Mouse (Mus musculus) gastrocnemius, postnatal 36 days (tissue): Measurements from ENCODE around the gene Tescl. TPM values are rescaled to one million over a fixed set of nuclear protein-coding genes. Genes with fewer than 3 reads are reported as not detected.
A peak's percentile ranks its signal among the peaks of the same experiment; 100 is the strongest.

Experiments used
- DNase-seq, 2 experiments: peaks; one replicate each; pipeline ENCODE4 v3.0.0; 2022
- intact Hi-C: fragments of 180-260 bp; cut with DNase I; formaldehyde crosslinking; loops from one replicate; pipeline ENCODE4 v1.15.1; 2025
- total RNA-seq, 2 experiments: library from RNA; stranded (reverse); gene quantifications; 2 replicates each; pipeline ENCODE4 v1.2.3; 2021

Tescl gene
- total RNA-seq, 2 experiments from 2014 or later, result not detected

GRCm38 (mm10) chr7:24365258-24366014 lies 31.7 kb upstream of the Tescl start:
- intact Hi-C loops, result loop anchor here (2.0 kb wide), 1 partner anchor 41 kb away; no protein-coding TSS in a partner anchor
- no peak for DNase-seq

- peak; percentile 74 for DNase-seq
- intact Hi-C loops, result loop anchor here (2.0 kb wide), 1 partner anchor 42 kb away; no protein-coding TSS in a partner anchor
Observed at GRCm38 (mm10) chr7:24364827-24365226, 31.1 kb upstream of the Tescl start.

DNA sequence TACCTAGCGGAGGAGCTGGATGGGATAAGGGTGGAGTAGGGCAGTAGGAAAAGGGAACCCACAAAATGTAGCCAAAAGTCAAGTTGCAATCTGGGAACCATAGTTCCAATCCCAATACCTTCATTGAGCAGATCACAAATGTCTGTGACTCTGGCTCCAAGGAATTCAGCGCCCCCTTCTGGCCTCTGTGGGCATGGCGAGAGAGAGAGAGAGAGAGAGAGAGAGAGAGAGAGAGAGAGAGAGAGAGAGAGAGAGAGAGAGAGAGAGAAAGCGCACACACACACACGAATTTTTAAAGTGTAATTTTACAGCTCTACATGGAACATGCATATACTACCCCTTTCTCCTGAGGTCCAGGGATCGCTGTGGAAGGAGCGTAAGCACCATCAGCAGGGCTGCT lies 29.5 kb upstream of the Tescl start:
- DNase-seq, result no peak
- intact Hi-C loops, result no loop called here

GRCm38 (mm10) chr7:24361001-24361400 lies 27.3 kb upstream of the Tescl start:
- DNase-seq, result no peak
- intact Hi-C loops, result no loop called here

DNA sequence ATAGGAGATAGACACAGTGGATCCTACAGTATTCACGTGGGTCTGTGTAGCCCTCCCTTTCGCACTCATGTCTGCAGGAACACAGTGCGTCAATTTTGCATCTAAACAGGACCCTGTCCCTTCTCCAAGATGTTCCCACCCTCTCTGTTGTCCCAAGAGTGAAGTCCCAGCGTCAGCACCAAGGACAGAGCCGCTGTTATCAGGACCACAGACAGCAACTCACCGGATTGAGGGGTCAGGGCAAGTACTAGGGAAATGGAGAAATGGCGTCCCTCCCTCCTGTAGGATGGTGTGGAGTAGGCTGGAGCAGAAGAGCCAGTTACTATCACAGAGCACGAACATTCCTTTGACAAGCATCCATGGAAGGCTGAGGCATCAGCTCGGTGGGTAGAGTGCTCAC lies 25.5 kb upstream of the Tescl start:
- intact Hi-C loops, result no loop called here
- DNase-seq, result no peak

GRCm38 (mm10) chr7:24357899-24358298 lies 24.2 kb upstream of the Tescl start:
- no peak for DNase-seq
- intact Hi-C loops, result no loop called here

DNA sequence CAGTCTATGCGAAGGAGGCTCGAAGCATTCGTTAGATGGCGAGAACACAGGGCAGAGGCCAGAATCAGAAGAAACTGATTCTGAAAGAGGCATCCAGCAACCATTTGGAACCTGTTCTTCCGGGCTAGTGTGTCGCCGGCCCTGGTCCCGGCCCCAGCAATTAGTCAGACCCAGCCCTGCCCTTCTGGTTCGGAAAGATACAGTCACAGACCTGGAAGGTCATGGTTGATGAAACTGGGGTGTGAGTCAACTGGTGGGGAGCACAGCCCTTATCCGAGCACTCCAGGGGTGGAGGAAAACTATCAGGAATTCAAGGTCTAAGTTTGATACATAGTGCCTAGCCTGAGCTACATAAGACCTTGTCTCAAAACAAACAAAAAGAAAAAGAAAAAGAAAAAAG lies 22.3 kb upstream of the Tescl start:
- intact Hi-C loops, result no loop called here
- DNase-seq, result no peak

- intact Hi-C loops, result no loop called here
- no peak for DNase-seq
Observed at GRCm38 (mm10) chr7:24355646-24356045, 21.9 kb upstream of the Tescl start.

GRCm38 (mm10) chr7:24348896-24349295 lies 15.2 kb upstream of the Tescl start, which contains the start of gene Lypd5:
Gene Lypd5, plus strand, starts transcription at chr7:24349196.
- intact Hi-C loops, result no loop called here
- DNase-seq, result no peak

DNA sequence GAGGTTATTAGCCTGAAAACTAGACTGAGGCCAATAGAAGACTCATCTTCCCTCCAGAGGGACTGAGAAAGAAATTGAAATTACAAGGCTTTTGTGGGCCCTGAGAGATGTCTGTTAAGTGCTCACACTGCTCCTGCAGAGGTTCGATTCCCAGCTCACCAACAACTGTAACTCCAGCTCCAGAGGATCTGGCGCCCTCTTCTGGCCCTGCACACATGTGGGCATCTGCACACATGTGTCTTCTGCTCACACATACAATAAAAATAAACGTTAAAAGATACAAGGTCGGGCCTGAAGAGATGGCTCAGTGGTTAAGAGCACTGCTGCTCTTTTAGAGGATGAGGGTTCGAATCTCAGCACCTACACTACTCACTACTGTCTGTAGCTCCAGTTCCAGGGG lies 12.7 kb upstream of the Tescl start:
- intact Hi-C loops, result no loop called here
- DNase-seq, result no peak

- intact Hi-C loops, result no loop called here
- DNase-seq, result no peak
Observed at GRCm38 (mm10) chr7:24343701-24344272, 10.1 kb upstream of the Tescl start.

- intact Hi-C loops, result no loop called here
Observed at GRCm38 (mm10) chr7:24338241-24338640, 4.5 kb upstream of the Tescl start.

DNA sequence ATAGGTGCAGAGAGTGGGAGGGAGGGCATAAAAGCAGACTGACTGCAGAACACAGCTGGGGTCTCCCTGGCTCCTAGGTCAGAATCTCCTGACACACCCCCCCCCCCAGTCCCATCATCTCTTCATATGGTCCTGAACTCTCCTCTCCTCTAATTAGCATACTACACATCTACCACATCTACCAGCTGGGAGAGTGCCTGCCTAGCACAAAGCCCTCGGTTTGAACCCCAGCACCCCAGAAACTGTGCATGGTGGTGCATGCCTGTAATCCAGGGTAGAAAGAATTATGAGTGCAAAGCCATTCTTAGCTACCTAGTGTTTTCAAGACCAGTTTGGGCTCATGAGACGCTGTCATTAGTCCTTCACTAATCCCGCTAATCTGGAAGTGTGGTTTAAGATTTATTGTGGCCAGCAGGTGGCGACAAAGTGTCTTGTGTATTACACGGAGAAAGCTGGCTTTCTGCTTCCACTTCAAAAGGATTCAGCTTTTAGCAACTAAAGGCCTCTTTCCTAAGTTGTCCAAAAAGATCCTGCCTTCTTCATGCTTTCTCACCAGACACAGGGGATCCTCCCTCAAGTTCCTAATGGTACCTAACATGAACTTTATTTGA lies 2.1 kb upstream of the Tescl start:
- intact Hi-C loops, result no loop called here
- DNase-seq, result peak; percentile 21 to 46

More at GRCm38 (mm10) chr7:24338241-24338640, 4.5 kb upstream of the Tescl start:
- DNase-seq, result no peak

DNA sequence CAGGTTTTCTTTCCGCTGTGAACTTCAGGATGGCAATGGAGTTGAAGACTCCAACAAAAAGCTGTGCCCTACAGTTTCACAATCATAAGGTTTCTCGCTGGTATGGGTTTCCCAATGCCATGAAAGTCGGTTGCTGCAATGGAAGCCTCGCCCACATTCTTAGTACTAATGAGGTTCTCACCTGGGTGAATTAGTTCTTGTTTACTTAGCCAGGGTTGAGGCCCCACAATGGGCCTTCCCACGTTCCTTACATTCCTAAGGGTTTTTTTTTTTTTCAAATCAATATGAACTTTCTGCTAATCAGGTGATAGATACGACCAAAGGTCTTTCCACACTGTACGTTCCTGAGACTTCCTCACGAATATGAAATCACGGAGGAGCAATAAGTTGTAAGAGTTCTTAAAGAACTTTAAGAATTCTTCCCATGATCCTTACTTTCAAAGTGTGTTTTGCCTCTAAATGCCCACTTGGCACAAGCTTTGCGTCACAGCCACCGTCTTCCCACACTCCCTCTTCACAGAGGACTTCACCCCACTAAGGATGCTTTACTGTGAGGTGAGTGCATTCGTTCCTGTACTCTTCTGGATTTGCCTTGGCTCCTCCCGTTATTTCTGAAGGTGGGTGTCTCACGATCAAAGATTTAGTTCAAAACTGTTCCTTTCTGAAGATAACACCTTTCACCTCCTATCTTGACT lies 6.3 kb downstream of the Tescl start:
- intact Hi-C loops, result no loop called here
- DNase-seq, result no peak

DNA sequence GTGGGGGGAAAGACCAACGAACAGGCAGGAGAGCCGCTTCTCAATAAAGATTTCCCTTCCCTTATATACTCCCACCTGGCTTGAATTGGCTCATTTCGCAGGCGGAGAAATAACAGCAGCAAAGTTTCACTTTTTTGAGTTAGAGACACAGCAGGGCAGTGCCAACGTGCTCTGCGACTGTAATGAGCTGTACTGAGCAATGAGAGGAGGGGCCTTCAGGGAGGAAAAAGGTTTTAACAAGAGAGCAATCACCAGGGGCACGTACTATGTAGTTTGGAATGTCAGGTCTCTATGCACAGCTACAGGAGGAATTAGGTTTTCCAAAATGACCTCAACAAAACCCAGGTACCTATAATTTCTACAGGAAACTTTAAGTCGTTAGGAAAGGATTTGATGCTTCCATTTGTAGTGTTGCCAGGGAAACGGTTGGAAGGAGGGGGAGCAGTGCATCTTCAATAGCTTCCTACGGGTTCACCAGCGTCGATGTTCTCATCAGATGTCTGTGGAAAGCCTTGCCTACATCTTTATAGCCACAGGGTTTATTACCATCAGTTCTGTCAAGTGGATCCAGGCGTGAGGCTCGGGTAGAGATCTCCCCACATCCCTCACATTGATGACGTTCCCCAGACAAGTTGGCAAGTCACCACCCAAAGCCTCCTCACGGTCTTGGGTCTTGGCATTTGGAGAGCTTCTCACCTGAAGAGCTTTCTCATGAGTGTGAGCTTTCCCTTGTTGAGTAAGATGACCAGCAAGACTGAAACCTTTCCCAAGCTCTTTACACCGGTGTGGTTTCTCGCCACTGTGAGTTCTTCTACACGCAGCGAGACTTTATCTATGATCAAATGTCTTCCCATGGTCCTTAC lies 7.2 kb downstream of the Tescl start:
- DNase-seq, result no peak
- intact Hi-C loops, result no loop called here

DNA sequence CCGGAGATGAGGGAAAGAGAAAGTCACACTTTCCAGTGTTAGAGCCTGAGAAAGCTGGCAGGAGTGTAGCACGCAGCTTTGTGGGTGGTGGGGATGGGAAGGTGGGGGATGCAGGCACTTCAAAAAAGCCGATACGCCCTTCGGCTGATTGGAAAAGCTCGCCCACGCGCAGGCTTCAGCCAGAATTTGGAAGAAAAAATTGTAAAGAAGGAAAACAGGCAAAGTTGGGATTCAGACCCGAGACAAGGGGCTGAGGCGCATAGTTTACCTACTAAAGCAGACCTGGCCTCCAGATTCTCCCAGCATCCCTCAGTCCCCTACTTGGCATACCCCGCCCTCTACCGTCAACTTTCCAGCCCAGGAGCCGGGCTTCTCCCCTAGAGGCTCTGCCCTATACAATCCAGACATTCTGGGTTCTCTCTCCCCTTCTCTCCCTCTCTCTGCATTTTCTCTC lies 8.0 kb downstream of the Tescl start:
- DNase-seq, result no peak
- intact Hi-C loops, result no loop called here

- DNase-seq, result no peak
- intact Hi-C loops, result no loop called here
Observed at GRCm38 (mm10) chr7:24325197-24325596, 8.5 kb downstream of the Tescl start.

- no peak for DNase-seq
- intact Hi-C loops, result no loop called here
Observed at GRCm38 (mm10) chr7:24322593-24322992, 11.1 kb downstream of the Tescl start.

DNA sequence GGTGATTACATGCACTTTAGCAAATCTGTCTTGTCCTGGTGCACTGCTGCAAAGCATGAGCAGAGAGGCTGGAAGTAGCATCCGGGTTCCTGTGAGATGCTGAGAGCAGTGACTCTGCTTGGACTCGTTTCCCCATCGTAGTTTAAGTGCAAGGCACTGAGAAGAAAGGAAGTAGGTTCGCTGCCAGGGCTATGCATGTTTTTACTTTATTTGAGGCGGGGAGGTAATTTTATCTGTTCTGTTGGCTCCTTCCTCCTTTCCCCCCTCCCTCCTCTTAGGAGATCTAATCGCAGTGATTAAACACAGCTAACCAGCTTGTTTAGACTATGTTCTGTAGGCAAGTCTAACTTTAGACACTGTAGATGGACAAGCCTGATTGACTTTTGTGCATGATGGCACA lies 14.8 kb downstream of the Tescl start:
- DNase-seq, result no peak
- intact Hi-C loops, result loop anchor here (5.0 to 10.0 kb wide), 3 partner anchors 67 to 114 kb away; partner anchors contain the start of genes Smg9 and Zfp108

DNA sequence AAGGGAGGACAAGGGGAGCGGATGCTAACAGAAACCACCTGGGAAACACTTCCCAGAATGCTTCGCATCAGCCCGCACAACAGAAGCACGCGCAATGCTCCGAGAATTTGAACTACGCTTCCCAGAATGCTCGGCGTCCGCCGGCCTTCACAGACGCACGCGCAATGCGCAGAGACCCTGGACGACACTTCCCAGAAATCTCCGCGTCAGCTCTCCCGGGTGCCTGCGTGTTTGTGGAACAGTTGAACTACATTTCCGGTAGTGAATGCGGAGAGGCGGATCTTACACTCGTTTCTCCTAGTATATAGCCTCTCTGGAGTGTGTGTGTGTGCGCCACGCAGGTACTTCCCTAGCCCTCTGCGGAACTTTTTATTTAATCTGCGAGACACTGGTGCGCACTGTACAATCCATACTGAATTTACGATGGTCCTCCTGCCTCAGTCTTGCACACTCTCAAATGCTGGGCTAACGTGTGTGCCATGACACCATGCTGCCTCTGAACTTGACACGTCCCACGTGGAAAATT lies 17.1 kb downstream of the Tescl start, which contains the start of gene Zfp94:
Gene Zfp94, minus strand, starts transcription at position 100 of the 526 bp plus-strand sequence.
- intact Hi-C loops, result loop anchor here (2.0 to 10.0 kb wide), 4 partner anchors 16 to 112 kb away; partner anchors contain the start of genes Smg9, Zfp108 and Zfp61
- peak; percentile 85 to 92 for DNase-seq
